Mouse (Mus musculus) fibroblast of lung, adult 2 months (primary cell): ENCODE measurements around the gene Ulk4.

Experiments
- DNase-seq: peaks from one replicate; pipeline ENCODE4 v3.0.0-alpha.2; 2011; ENCODE audit warnings: low read depth

The Ulk4 gene

DNA sequence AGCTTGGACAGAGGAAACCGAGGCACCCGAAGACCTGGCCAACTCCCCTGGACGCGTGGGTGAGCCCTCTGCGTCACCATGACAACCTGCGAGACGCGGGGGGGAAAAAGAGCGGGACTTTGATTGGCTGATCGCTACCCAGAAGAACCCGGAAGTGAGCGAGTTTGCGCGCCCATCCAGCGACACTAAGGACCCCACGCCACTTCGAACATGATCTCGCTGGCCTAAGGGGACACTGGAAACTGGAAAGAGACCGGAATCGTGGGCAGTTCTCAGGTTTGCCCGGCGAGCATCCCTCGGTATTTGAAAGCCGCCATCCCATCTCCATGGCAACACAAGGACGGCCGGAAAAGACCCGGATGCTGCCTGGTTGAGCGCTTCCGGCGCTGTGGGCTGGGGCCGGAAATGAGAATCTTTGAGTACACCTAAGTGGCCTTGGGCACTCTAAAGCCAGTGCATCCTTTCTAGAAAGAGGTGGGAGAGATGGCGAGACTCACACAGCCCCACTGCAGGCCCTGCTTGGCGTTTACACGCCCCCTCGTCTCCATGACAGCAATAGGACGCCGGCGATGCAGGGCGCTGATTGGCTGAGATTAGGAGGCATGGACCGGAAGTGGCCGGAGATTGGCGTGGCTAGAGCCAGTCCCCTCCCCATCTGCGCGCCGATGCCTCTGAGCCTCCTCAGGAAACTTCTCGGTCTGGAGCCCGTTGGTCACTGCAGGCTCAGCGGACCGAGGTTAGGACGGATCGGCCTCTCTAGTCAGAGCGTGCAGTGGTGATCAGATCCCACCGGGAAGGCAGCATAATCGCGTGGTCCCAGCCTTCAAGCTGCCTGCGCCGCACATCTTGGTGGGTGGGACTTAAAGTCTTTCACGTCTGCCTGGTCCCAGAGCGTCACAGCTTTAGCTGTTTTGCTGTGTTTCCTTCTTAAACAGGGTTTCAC is at the start of gene Ulk4:
Gene Ulk4, minus strand, starts transcription at position 80 of the 943 bp plus-strand sequence.
- peak; percentile 87 for DNase-seq

DNA sequence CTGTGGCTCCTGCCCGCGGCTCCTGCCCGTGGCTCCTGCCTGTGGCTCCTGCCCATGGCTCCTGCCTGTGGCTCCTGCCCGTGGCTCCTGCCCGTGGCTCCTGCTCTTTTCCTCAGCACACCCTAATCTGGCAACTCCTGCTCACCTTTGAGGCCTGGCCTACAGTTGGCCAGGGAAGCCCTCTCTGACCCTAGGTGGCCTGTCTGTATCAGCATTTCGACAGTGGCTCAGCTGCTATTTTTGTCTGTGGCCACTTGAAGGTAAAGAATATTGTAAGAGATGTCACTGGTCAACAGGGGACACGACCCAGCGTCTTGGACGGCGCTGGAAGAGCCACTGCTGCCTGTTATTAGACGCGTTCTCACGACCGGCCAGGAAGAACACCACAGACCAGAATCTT is 45.0 kb upstream of the Ulk4 start:
- no peak for DNase-seq

- DNase-seq, result no peak
Observed at GRCm38 (mm10) chr9:121321118-121321517, 44.1 kb upstream of the Ulk4 start.

DNA sequence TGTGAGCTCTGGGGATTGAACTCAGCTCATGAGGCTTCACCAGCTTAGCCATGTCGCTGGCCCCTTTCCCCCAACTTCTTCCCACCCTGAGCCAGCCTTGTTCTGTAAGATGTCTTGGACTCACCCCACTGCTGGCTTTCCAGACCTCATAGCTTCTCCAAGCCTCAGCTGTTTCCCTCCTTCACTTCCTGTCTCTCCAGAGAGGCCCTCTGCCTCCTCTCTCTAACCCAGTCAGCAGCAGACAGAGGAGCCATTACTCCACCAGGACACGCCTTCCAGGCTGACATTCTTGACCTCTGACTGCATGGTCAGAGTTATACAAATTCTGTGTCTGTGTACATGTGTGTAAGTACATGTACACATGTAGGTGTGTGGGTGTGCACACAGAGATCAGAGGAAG is 43.4 kb upstream of the Ulk4 start:
- no peak for DNase-seq

GRCm38 (mm10) chr9:121319323-121319966 is 42.4 kb upstream of the Ulk4 start:
- DNase-seq, result no peak

DNA sequence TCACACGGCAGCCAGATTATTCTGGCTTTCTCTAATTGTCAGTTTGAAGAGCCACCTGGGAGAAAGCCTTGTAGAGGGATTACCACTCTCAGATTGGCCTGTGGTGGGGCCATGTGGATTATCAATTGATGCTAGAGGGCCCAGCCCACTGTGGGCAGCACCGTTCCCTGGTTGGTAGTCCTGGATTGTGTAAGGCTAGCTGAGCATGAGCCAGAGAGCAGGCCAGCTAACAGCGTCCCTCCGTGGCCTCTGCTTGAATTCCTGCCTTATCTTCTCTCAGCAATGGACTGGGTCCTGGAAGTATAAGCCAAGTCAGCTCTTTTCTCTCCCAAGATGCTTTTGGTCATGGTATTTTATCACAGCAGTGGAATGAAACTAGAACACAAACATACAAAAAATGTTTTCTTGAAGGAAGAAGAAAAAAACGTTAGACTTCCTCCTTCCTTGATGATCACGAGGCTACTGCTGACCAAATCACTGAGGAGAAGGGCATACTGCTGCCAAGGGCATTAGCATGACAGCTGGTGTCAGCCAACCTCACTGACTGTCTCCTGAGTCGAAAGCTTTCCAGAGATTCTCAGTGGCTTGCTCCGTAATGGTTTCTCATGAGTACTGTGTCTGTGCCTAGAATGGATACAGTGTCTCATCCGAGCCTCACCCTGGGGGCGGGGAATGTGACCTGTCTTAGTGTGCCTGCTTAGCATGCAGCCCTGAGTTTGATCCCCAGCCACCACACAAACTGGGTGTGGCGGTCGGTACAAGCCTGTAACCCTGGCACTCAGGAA is 39.8 kb upstream of the Ulk4 start:
- peak; percentile 43 for DNase-seq

DNA sequence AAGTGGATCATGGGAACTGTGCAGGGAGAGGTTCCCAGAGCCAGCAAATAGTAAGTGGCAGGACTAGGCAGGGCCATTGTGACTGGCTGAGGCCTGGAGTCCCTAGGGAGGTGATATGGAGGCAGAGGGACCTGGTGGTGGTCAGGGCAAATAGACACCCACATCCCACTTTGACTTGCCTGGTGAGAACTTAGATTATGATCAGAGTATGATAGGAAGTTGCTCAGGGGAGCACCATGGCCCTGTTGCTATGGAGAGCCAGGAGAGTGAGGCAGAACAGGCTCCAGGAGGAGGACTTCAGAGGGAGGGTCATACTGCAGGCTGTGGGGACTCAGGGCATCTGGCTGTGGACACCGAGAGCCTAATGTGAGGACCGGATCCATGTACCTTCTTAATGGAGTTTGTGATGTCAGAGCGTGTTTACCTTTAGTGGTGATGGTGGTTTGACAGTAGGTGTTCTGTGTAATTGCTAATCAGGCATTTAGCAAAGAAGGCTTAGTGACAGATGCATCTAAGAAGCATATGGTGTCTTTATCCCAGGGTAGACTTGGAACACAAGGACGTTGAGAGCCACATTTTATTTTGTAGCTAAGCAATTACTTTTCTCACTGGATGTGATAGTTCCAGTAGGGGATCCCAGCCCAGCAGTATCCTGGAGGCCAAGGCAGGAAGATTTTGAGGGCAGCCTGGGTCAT is 39.1 kb upstream of the Ulk4 start:
- DNase-seq, result no peak

- no peak for DNase-seq
Observed at GRCm38 (mm10) chr9:121314541-121315152, 37.6 kb upstream of the Ulk4 start.

- DNase-seq, result peak; percentile 84
Observed at GRCm38 (mm10) chr9:121313656-121314374, 36.8 kb upstream of the Ulk4 start.

DNA sequence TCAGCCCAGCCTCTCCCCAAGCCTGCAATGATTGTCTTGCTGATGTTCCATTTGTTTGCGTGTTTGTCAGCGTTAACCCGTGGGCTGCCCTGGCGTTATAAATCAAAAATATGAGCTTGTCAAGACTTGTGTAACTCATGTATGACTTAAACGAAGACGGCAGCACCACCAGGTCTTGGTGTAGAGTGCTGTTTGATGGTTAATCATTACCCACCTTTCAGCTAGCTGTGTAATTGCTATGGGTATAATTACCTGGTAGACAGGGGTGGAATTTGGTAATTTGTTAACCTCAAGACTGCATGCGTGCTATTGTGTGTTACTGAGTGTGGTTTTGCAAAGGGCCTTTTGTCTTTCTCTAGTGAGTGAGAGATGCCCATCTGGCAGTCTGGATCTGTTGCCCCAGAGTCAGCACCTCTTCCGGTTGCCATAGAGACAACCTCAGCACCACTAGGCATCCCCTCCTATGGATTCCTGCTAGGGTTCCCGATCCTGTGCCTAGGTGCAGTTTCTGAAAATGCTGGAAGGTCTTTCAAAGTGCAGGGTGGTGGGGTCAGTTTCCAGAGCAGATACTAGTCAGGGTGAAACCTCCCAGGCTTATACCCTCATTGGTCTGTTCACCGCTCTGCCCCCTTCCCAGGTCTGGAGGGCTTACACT is 35.4 kb upstream of the Ulk4 start:
- DNase-seq, result no peak

GRCm38 (mm10) chr9:121311846-121312236 is 34.8 kb upstream of the Ulk4 start:
- DNase-seq, result no peak

DNA sequence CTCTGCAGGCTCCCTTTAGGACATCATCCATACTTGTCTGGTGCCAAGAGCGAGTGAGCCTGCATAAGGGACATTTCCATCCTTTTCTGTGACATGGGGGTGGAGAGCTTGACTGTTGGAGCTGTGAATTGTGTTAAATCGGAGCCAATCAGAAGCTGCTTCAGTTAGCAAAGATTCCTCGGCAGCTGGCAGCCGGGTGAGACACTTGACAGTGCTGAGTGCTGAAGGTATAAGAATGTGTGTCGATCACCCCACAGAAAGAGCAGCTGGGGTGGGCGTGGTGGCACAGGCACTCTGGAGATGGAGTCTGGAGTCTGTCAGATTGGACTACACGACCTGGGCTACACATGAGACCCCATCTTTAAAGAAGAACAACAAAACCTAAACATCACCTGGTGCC is 33.5 kb upstream of the Ulk4 start:
- DNase-seq, result no peak

GRCm38 (mm10) chr9:121309287-121309686 is 32.3 kb upstream of the Ulk4 start:
- DNase-seq, result no peak

GRCm38 (mm10) chr9:121305456-121305855 is 28.5 kb upstream of the Ulk4 start:
- no peak for DNase-seq

DNA sequence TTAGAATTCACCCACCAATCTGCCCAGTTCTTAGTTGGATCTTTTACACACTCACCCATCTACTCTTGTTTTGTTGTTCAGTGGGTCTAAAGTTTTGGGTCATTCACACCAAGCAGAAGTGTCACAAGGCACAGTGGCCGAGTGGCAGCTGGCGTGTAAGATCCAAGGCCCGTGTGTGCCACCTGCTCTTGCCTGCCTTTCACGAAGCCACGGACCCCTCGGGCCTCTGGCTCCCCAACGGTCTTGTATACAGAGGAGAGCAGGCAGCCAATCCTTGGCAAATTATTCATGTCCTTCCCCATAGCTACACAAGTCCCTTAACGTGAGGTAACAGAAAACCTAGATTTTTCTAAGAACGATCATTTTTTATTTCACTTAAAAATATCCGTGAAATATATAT is 27.5 kb upstream of the Ulk4 start:
- no peak for DNase-seq

GRCm38 (mm10) chr9:121303748-121304147 is 26.8 kb upstream of the Ulk4 start:
- DNase-seq, result no peak

GRCm38 (mm10) chr9:121303086-121303485 is 26.1 kb upstream of the Ulk4 start:
- no peak for DNase-seq

DNA sequence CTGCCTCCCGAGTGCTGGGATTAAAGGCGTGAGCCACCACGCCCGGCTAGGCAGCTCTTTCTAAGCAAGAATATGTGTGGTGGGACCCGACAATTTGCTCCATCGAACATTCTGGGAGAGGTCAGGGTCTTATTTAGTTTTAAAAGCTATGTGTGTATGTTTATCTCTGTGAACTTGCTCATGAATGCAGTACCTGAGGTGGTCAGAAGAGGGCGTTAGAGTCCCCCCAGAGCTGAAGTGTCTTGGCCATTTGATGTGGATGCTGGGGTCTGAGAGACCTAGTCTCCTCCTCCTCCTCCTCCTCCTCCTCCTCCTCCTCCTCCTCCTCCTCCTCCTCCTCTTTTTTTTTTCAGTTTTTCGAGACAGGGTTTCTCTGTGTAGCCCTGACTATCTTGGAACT is 25.5 kb upstream of the Ulk4 start:
- no peak for DNase-seq

DNA sequence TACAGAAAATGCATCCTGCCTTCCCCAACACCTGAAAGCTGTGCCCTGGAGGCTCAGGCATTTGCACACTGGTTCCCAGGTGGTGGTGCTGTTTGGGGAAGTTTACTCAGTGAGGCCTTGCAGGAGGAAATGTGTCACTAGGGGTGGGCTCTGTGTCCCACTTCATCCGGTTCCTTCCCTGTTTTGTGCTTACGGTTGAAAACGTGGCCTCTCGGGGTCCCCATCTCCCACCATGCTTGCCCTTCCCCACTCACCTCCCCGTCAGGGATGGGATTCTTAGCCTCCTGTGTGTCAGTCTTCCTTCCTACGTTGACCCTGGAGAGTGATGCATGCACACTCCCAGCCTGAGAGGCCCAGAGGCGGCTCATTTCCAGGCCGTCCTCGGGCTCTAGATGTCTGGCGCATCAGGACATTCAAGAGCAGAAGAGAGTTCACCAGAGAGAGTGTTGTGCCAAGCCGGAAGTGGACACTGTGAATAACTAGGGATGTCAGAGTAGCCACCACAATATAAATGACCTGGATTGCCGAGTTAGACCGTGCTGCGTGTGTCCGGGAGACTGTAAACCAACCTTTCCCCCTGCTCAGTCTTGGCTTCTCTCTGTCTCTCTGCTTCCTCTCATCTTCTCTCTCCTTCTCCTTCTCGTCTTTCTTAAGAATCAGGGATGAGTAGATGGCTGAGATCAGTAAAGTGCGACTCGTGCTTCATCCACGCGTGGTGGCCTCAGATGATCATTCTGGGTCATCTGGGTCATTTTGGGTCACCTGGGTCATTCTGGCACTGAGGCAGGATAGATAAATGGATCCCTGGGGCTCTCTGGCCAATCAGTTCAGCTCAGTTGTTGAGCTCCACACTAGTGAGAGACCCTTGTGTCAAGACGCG is 24.3 kb upstream of the Ulk4 start:
- no peak for DNase-seq
